Mouse (Mus musculus) adrenal gland (tissue): ENCODE measurements at regions not wholly inside any gene's neighbourhood (a gene's known extent, or its start where the extent isn't known, plus 50 kb on each side); places are given as distances from the start of the nearest gene placed in this dataset.

Experiments used
- intact Hi-C: fragments of 180-260 bp; cut with DNase I; formaldehyde crosslinking; loops from one replicate; pipeline ENCODE4 v1.15.1; 2025

DNA sequence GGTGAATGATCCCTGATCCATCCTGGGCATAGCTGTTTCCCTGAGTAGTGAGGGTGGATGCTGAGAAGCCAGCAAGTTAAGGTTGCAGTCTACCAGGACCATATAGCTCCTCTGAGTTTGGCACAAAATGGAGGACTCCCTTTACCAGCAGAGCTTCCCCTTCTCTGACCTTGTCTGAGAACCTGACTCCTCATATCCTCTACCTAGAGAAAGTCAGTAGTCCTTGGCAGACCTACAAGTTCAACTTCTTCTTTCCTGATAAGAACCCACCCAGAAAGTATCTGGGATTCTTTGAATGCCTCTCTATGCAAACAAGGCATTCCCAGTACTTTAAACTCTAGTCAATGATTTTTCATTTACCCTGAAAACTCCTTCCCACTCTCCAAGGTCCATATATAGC is 193.3 kb upstream of the Egln3 start:
- intact Hi-C loops, result no loop called here

DNA sequence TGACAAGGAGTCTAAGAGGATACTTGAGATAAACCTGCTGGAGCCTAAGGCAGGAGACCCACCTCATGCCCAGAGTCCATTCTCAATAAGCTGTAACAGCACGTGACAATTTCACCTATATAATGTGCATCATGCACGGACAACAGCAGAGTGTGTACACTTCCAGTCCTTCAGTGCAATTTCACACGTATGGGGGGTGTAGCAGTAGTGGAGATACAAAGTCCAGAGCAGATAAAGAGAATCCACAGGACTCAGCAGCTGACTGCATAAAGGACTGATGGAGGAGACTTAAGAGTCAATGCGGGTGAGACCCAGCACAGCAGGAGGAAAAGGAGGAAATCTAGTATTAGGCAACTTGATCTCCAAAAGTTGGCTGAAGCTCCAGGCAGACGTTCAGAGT is 192.7 kb upstream of the Egln3 start:
- intact Hi-C loops, result no loop called here

DNA sequence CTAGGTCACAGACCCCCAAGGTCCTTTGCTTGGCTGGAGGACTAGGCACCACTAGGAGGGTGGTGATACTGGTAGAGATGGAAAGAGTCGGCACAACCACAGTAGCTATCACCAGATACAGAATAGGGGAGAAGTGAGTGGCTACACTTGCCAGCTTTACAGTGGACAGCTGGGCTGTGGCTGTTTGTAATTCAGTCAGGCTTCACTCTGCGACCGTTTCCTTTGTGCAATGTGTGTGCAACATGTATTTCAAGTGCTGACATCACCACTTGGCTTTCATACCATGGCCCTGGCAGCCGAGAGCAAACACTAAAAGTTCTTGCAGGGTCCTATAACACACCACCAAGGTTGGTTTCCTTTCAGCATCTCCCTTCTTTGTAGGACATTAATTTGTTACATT is 181.7 kb upstream of the Egln3 start:
- intact Hi-C loops, result no loop called here

GRCm38 (mm10) chr12:54384116-54384515 is 180.5 kb upstream of the Egln3 start:
- intact Hi-C loops, result no loop called here

DNA sequence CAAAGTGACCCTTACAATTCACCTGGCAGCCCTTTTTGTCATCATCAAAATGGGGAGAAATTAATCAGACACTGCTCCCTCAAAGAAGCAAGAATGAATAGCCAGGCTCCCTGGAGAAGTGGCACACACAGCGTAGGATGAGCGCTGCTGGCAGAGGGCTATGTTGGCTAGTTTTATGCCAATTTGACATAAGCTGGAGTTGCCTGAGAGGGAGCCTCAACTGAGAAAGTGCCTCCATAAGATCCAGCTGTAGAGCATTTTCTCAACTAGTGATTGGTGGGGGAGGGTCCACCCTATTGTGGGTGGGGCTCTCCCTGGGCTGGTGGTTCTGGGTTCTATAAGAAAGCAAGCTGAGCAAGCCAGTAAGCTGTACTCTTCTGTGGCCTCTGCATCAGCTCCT is 179.3 kb upstream of the Egln3 start:
- intact Hi-C loops, result no loop called here

- intact Hi-C loops, result no loop called here
These were observed 178.4 kb upstream of the Egln3 start for GRCm38 (mm10) chr12:54382061-54382460.

DNA sequence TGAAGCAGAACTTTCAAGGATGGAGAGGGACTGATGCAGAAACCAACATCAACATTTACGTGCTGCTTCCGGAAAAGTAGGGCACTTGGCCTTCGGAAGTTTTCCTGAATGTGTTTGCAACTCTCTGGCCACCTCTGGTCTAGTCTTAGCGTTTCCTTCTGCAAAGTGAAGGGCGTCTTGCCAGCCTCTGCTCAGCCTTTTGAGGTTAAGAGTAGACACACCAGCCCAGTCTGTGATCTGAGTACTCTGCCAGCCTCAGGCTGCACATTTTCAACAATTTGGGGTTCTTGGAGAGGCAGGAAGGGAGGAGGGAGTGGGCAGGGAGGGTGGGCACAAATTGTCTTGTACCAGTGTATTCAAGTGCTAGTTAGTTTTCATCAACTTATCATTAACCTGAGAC is 176.7 kb upstream of the Egln3 start:
- intact Hi-C loops, result no loop called here

DNA sequence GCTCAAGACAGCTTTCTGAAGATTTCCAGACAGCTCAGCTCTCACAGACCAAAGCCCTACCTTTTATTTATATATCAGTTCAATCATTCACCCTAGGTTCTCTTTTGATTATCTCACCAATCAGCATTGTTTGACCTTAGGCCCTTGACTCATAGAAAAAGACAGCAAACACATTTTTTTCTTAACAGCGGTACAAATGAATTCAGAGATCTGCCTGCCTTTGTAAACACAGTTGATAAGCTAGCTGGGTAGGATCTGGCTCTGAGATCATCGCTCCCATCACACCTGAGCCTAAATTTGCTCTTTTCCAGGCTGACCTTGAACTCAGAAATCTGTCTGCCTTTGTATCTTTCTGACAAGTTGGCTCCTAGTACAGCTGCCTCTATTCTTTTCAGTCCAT is 174.9 kb upstream of the Egln3 start:
- intact Hi-C loops, result no loop called here

DNA sequence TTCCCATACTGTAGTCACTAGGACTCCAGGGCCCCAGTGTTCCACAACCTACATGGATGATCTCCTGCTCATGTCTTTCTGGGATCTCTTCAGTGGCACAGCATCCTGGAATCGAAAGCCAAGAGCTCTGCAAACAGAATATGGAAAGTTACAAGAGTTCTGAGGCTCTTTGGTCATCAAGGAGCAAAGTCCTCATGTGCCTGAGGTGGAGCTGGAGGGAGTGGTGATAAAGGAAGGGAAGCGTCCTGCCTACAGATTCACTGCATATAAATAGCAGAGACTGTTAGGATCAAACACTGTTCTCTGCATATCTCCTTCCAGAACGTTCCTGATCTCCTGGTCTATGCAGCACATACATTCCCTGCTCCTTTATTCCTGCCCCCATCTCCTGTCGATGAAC is 170.4 kb upstream of the Egln3 start:
- intact Hi-C loops, result no loop called here

DNA sequence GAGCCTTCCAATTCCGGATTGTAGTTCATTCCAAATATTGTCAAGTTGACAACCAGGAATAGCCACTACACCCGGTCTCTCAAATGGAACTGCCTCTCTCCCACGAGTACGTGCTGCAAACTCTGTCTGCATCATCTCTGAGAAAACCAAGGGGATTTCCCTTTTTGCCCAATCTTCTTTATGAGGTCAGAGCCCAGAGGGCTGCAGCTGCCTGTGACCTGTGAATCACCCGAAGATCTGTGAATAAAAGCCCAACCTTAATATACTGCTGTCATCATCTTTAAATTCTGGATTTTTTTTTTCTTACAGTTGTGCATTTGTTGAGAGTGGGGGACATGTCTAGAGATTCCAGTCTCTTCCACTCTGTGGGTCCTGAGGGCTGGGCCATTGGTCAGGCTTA is 165.6 kb upstream of the Egln3 start:
- intact Hi-C loops, result no loop called here

GRCm38 (mm10) chr12:54364381-54365095 is 160.9 kb upstream of the Egln3 start:
- intact Hi-C loops, result no loop called here

GRCm38 (mm10) chr12:54361762-54362161 is 158.1 kb upstream of the Egln3 start:
- intact Hi-C loops, result no loop called here

DNA sequence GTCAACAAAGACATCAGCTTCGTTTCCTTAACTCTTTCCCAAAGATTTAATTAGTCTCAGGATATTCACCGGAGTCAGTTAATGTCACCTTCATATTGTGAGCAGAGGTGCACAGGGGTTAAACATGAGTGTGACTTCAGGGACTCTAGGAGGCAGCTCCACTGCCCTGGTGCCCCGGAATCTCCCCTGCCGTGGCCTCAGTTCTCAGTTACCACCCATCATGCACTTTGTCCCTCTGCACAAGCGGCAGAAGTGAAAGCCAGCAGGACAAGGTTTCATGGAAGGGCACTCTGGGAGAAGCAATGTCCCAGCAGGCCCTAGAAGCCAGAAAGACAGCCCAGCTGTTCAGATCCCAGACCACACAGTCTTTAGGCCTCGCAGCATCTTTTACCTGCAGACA is 150.5 kb upstream of the Egln3 start:
- intact Hi-C loops, result loop anchor here (5.0 to 10.0 kb wide), 2 partner anchors 131 to 147 kb away; no protein-coding TSS in a partner anchor

- intact Hi-C loops, result loop anchor here (2.0 to 10.0 kb wide), 3 partner anchors 131 to 255 kb away; no protein-coding TSS in a partner anchor
These were observed 150.0 kb upstream of the Egln3 start for GRCm38 (mm10) chr12:54353694-54354093.

- intact Hi-C loops, result loop anchor here (2.0 to 10.0 kb wide), 3 partner anchors 132 to 254 kb away; no protein-coding TSS in a partner anchor
These were observed 149.4 kb upstream of the Egln3 start for GRCm38 (mm10) chr12:54352963-54353606.

DNA sequence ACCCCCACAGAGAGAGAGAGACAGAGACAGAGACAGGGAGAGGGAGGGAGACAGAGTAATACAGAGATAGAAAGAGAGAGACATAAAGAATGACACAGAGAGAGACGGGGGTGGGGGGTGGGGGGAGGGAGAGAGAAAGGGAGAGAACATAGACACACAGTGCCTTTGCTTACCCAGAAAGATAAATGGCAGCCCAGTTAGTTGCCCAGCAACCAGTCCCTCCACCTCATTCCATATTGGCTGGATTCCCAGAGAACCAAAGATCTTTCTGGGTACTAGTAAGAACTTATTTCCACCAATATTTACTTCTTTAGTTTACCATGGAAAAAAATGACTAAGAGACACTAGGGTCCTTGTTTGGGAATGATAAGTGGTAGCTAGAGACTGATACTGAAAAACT is 146.6 kb upstream of the Egln3 start:
- intact Hi-C loops, result loop anchor here (5.0 to 10.0 kb wide), 2 partner anchors 135 to 143 kb away; no protein-coding TSS in a partner anchor

DNA sequence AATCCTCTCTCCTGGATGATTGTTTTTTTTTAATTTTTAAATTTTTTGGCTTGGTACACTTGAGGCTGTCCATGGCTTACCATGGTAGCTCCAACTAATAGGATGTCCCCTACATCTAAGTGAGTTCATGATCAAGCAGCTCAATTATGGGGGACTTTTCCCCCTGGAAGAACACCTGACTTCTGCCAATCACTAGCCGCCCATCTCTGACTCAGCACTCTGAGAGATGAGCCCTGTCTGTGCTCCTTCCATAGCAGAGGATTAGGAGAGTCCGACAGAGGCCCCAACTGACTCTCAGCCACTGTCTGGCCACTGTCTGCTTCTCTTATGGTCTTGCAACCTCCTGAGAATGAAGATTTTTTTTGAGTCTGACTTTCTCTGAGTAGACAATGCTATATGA is 145.7 kb upstream of the Egln3 start:
- intact Hi-C loops, result no loop called here

DNA sequence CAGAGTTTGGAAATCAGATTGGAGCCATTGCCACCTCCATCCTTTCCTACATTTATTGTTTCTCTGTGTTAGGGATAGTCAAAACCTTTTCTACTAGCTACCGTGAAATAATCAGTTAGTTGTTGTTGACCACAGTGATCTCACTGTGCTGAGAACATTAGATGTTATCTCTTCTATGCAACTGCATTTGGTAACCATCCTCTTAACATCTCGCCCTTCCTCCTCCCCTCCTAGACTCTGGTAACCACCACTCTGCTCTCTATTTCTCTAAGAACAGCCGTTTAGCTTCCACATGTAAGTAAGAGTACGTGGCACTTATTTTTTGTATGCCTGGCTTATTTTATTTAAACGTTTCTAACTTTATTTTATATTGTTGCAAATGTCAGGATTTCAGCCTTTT is 139.8 kb upstream of the Egln3 start:
- intact Hi-C loops, result no loop called here

DNA sequence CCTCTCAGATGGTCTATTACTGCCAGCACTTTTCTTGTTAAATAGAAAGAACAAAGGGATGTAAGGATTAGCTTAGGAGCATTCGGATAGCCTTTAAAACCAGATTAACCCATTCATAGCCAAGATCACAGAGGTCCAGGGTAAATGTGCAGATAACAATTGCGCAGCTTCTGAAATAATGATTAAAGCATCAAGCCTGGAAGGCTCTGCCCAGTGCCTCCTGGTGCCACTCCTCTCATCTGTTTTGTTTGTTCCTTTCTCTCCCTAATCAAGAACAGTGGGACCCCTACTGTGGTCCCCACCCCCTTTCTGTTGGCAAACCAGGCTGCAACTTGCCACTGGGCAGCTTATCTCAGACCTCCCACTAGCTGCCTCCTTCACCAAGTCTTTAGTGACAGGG is 131.8 kb upstream of the Egln3 start:
- intact Hi-C loops, result no loop called here

GRCm38 (mm10) chr12:54334491-54335132 is 131.0 kb upstream of the Egln3 start:
- intact Hi-C loops, result no loop called here

DNA sequence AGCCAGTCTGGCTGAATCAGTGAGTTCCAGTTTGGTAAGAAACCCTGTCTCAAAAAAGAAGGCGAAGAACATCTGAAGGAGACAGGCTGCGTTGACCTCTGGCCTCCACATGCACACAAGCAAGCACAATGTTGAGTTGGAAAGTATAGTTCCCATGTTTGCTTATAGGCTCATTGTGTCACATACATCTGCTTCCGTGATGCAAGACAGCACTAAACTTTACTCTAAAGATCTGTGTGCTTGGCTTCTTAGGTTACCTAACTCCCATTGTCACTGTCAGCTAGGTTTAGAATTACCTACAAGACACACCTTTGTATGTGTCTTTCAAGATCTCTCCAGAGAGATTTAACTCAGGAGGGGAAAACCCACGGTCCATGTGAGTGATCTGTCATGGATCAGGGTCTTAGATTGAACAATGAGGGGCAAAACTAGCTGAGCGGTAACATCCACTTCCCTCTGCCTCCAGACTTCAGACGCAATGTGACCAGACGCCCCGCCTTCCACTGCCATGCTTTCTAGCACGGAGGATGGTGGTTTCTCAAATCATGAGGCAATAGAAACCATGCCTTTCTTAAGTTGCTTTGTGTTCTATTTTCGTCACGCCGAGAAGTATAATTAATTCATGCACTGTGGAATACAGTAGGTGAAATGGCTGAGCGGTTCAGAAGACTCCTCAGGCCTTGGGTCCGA is 130.1 kb upstream of the Egln3 start:
- intact Hi-C loops, result no loop called here

DNA sequence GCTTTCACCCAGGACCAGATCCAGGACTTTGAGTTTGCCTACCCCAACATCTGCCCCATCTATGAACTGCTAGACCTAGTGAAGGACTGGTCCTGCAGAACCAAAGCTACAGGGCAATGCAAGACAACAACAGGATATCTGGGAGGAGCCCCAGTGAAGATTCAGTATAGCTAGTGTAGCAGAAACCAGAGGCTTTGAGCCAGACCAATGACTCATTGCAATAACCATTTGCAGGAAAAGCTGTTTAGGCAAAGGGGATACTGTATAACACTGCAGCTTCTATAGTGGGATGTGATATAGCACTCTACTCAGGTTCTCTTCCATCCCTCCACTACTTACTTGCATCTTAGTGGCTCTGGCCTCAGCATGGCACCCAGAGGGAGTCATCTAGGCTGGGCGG is 123.8 kb upstream of the Egln3 start:
- intact Hi-C loops, result no loop called here
